Mouse (Mus musculus) cerebellum, adult 11 months (tissue): ENCODE measurements at regions not wholly inside any gene's neighbourhood (a gene's known extent, or its start where the extent isn't known, plus 50 kb on each side); places are given as distances from the start of the nearest gene placed in this dataset.

Experiments
- DNase-seq: peaks from one replicate; pipeline ENCODE4 v3.0.0; 2022

DNA sequence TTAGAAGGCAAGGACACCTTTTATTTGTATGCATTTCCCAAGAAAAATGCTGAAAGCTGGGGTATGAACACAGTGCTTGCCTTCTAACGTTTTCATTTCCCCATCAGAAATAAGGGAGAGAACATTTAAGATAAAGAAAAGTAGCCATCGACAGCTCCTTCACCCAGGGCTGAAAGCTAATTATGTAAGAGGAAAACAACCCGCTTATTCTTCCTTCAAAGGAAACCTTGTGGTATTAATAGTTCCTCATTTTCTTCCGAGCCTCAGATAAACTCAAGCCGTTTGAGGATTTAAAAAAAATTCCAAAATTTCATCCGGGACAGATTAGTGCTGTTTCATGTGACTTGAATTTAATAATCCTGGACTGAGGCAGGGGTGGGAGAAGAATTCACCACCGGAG is 512.2 kb upstream of the Gm10131 start:
- no peak for DNase-seq

DNA sequence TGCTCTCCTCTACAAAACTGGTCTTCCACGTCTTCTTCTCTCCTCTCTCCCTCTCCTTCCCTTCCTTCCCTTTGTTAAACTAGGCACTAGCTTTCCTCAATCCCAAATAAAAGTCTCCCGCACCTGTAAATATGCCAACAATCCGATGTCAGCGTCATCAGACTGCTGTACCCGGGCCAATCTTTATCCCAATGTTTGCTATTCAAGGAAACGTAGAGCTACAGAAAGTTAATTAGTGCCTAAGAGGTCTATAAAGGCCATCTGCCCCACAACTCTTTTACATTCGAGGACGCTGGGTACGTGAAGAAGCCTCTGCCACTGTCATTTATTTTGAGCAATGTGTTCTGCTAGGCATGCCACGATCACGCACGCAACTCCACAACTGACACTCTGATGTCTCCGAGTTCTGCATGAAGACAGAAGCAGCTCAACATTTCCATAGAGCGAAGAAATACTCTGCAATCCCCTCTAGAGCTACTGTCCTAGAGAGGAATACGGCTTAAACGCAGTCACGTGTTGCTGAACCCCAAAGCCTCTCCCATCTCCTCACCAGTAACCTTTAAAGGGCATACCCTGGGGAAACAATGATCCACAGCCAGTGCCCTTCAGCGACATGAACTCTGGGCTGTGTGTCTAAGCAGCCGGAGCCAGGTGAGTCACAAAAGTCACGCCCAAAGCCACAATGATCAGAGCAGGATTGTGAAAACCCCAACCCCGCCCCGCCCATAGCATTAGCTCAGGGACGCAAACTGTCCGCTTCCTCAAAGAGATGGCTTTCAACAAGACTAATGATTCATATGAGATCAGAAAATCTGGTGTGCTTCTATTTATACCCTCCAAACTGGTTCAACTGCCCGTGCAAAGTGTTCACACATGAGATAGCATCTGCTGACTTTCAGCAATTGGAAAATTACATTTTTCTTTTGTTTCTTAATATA is 510.9 kb upstream of the Gm10131 start:
- DNase-seq: no peak

DNA sequence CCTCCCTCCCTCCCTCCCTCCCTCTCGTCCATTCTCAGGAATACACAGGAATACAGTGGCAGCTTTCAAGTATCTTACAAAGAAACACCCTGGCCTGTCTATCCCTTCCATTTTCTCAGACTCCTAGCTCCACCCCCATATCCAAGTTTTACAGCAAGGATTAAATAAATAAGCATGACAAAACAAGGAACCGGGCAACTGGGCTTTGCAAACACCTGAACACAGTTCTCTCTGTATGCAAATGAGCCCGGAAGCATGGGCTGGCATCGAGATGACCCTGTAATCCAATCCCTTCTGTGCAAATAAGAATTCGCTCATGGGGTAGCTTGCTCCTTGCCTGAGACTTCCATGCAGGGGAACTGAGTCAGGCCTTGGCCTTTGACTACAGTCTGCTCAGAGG is 506.5 kb upstream of the Gm10131 start:
- DNase-seq: no peak

DNA sequence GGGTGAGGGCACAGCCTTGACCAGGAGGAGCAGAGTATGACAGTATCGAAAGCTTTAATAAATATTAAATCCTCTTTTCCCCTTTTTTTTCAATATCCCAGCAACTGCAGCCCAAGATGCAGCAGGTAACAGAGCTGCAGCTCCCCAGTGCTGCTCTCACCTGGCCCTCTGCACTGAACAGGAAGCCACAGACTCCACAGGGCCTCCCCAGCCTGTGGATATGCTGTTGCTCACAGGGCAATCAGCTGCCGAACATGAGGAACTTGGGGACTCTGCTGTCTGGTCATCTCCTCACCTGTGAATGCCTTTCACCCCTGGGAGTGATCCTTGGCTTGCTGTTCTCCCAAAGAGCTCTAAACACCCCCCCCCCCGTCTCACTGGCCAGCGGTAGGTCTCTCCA is 503.4 kb upstream of the Gm10131 start:
- DNase-seq: no peak

DNA sequence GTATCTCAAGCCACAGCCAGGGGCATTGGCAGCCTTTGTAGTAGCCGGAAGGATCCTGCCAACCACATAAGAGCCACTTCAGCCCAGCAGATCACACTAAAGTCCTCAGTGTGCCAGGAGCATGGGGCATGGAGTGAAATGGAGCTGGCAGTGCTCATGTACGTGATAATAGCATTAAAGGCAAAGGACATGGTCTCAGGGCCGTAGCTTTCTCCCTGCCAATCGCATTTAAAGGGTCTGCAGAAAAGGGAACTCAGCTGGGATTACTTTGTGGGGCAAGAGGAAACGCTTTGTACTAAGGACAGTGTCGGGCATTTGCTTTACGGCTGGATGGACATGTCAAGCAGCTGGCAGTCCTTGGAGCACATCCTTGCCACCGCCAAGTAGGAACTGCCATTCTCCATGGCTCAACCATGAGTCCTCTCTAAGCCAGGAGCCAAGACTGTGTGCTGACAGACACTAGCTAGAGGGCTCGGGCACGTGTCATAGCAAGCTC is 502.5 kb upstream of the Gm10131 start:
- peak; percentile 4 for DNase-seq

DNA sequence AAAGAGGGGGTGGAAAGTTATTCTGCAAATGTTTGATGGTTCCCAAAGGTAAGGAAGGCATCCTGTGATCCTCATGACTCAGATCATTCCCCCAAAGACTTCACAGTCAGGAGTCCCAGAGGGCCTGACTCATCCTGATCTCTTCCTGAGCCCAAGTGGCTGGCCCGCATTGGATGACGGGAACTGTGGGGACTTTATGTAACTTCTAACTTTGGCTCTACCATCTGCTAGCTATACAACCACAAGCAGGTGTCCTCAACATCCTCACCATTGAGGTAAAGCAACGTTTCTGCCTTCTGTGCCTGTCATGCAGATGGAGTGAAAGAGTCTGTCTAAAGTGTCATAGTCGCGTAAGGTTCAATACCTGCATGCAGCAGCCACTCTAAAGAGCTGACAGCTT is 501.6 kb upstream of the Gm10131 start:
- DNase-seq: no peak

DNA sequence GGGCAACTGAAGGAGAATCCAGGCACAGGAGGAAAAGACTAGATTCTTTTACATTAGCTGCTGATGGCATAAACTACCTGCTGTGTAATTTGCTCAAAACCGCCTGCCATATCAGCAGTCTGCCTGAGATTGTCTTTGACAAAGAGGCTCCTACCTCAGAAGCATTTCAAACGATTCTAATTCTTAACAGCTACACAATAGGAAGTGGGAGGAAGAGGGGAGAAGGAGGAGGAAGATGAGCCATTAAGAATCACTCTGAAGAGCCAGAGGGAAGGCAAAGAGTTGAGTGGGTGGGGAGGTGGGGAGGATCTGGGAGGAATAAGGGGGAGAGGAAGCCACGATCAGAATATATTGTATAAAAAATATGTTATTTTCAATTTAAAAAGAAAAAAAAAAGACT is 500.9 kb upstream of the Gm10131 start:
- DNase-seq: no peak

DNA sequence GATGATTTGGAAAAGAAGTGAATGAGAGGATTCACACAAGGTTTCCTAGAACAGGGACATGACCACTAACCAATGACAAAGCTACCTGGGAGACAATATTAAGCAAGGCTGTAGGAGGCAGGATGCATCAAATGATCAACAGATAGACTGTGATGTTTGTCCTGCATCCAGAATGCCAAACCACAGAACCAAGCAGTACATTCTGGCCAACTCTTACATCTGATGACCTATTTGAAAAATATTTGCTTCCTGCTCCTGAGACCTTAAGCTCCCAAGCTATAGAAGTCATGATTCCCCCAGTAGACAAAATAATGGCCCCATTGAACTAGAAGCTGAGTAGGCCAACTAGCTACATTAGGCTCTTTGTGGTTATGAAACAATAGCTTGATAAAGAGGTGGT is 498.6 kb upstream of the Gm10131 start:
- DNase-seq: no peak

DNA sequence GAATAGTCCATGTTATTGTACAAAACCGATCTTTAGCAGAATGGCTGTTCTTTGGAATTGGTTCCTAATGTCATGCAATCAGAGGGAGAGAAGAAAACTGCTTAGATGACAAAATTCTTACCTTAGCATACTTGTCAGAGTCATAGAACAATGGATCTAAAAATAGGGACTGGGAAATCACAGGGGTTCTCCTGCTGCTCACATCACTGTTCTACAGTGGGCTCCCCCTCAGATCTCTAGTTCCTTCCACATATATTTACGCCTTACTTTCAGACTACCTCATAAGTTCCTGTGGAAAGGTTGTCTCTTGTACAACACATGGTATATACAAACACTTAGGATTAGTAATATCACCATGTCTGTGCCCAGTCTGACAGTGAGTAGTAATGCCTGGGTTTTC is 495.9 kb upstream of the Gm10131 start:
- DNase-seq: no peak

DNA sequence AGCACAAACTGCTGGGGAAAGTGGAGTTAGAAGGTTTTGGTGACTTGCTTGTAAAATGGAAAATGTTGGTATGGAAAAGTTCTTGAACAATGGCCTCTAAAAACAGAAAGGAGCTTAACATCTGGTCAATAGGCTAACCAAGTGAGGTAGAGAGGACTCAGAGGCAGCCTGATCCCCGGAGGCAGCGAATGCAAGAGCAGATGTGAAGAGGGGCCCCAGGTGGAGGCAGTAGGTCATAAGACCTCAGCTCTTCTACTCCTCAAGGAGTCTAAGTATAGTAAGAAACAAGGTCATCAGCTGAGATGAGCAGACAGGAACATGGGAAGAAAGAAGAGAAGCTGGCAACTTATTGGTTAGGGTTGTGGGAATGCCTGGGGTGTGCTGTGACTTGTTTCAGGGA is 493.5 kb upstream of the Gm10131 start:
- no peak for DNase-seq

DNA sequence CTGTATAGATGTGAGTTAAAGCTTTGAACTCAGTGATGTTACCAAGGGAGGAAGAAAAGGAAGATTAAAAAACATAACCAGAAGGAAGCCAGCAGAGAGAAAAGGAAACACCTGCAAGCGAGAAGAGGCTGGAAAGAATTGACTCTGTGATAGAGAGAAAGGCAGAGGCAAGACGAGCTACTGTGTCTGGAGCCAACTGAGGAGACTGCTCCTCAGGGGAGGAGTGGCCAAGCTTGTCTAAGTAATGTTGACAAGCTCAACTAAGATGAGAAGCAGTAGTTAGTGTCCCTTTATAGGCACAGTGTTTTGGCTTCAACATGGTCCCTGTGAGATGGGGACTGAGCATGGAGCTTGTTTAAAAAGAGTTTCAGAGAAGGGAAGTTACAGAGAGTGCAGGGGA is 493.0 kb upstream of the Gm10131 start:
- no peak for DNase-seq

DNA sequence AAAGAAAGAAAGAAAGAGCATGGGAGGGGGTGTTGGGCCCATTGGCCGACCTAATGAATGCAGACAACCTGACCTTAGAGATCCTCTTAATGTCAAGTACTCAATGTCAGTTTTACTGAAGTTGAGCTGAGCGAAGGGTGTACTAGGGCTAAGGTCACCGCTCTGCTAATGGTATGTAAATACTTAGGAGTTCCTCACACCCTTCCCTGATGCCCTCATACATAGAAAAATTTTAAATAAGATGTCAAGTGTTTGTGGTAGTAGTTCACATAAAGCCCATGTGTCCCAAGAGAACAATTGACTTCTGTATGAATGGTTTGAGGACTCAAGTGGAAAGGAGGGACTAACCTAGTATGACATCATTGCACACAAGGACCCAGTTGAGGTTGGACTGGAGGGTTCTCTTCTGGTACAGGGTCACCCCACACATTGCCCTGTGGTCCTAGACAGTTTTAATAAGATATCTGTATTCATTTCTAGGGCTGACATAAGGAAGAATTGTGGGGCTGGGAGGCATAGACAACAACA is 490.0 kb upstream of the Gm10131 start:
- no peak for DNase-seq

DNA sequence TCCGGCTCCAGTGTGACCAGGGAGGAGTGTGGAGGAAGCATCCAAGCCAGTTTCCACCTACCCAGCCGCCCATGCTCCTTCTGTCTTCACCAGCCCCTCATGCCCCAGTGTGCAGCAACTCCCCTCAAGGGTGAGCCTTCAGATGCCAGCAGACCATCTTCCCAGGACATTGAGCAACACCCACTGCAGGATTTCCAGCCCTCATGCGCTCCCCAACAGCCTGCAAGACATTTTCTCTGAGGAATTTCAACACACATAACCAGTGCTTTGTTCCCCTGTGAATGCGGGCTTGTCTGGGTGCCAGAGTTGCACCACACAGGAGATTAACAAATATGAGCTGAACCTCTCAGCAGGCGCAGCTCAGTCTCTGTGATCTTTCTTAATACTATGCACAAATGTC is 489.3 kb upstream of the Gm10131 start:
- DNase-seq: no peak

DNA sequence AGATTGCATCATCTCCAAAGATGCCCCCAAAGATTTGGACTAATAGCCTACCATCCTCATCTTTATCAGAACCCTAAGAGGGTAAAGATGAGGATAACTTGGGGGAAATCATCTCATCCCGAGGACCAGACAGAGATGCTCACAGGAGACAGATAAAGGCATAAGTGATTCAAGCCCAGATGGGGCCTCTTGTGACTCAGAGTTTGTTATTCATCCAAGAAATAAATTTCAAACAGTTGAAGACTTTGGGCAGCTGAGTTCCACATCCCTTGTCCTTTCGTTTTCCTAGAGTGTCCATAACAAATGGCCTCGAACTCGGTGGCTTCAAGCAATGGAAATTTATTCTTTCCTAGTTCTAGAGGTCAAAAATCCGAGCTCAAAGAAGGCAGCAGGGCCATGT is 485.1 kb upstream of the Gm10131 start:
- DNase-seq: no peak

DNA sequence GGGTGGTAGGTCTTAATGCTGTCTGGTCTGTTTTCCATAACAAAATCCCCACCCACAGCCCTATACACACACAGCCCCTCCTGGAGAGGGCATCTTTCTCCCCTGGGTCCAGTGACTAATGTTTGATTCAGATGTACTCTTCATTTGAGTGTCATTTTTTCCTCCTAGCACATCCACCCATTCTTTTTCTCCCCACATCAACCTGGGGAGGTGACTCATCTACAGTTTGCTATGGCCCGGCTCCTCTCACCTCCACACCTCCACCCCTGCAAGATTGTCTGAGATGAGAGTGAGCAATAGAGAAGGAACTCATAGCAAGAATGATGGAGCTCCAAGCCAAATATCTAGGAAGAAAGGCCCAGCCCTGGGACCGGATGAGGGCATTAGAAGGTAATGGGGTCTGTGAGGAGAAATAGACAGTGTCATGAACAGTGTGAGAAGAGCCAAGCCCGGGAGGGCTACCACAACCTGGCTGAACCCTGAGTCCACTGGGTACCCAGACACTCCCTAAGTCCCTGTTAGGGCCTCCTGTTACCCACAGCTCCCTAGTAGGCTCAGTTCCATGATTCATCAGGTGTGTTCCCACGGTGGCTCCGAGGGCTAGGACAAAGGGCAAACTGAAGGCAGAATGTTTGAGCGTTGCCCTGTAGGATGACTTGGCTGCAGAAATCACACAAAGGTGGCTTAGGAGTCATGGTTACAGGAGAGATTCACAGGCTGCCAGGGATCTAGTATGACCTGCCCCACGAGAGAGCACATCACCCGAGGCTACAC is 479.6 kb upstream of the Gm10131 start:
- no peak for DNase-seq

DNA sequence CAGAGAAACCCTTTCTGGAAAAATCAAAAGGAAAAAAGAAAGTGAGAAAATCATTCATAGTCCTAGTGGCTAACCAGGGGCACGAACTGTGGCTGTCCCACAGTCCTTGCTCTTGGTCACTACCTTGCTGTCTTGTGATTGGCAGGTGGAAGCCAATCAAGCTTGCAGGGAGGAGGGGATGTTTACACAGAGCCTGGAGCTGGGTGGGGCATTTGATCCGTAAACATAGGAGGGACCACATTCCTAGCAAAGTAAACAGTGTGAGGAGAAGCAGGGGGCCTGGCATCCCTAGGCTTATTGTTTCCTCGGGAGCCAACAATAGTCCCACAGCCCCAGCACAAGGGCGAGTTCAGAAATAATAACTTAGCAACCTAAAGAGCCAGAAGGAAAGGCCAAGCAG is 466.5 kb upstream of the Gm10131 start:
- no peak for DNase-seq

DNA sequence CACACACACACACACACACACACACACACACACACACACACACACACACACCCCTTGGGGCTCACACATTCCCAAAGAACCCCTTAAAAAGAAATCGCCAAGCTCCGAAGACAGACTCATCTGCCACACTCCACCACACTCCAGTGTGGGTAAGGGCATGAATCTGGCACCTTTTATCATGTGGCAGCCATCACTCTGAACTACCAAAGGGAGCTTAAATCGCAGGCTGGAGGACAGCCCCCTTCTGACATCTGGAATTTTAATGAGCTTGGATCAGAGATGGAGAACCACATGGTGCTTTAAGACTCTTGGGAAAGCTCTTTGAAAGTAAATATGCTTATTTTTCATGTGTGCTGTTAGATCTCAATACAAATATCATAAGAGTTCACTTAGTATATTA is 462.5 kb upstream of the Gm10131 start:
- DNase-seq: no peak

DNA sequence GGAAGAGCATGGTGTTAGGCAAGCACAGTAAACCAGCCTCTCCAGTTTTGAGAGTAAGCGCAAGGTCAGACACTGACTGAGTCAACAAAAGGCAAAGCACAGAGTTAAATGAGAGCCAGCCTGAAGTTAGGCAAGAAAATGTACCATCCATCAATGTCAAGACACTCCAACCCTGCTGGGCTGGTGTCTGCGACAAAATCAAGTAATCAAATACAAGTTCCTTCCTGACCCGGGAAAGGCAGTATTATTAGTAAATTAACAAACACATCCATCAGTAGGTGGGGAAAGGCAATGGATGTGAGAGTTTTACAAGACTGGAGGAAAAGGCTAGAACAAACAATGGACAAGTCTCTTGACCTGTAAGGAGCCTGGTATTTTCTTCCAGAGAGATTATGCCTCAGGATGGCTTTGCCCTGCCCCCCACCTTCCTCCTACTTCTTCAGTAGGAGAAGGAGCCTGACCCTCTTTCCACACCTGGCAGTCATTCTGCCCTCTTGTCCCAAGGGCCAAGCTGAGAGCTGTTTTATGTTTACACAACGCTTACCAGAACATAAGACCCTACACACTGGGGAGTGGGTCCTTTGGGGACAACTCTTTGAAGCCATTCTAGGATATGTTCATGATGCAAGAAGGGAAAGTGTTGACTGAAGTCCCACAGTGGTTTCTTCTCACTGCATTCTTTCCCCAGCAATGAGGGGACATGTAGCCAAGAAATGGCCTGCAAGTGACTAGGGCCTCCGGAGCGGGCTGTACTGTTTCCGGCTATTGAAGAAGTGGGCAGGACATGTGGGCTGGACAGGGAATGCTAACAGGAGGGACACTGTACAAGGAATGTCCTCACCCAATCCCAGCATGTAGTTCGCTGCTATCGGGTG is 461.7 kb upstream of the Gm10131 start:
- DNase-seq: no peak

DNA sequence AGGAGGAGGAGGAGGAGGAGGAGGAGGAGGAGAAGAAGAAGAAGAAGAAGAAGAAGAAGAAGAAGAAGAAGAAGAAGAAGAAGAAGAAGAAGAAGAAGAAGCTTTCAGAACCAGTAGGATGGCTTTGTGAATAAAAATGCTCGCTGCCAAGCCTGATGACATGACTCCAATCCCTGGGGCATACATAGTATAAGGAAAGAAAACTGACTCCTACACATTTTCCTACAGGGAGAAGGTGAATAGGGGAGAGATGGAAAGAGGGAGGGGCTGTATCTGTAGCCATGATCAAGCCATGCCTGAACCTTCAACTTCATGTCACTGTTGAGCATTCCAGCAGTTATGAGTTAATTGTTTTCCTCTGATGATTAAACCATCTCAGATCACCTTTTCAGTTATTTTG is 460.2 kb upstream of the Gm10131 start:
- DNase-seq: no peak

DNA sequence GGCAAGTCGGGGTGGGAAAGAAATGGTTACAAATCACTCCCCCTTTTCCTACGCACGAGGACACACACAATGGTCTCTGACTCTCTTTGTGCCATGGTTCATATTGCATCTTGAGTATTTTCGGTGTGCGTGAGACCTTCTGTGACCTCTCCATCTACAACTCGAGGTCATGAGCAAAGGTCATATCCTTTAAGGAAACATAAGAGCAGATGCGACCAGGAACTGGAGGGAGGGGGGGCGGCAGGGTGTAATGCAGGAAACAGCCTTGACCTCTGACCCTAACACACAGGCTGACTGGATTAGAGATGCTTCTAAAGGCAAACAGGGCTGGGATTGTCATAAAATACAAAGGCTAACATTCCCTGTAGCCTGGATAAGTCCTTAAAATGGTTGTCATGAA is 450.7 kb upstream of the Gm10131 start:
- no peak for DNase-seq

DNA sequence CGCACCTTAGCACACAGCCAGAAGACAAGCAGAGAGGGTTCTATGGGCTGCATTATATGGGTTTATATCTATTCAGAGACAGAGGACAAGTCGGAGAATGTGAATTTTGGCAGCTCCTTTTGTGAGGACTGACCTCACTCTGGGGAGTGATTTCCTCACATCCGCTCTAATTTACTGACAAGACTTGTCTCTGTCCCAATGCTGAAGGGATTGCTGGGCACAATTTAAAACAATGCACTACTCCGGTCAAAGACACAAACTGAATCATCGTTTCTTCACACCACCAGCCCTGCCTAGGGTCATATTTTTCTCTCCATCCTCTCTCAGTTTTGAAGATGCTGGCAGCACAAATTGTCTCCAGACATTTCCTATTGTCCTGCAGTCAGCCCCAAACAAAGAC is 438.2 kb upstream of the Gm10131 start:
- no peak for DNase-seq

DNA sequence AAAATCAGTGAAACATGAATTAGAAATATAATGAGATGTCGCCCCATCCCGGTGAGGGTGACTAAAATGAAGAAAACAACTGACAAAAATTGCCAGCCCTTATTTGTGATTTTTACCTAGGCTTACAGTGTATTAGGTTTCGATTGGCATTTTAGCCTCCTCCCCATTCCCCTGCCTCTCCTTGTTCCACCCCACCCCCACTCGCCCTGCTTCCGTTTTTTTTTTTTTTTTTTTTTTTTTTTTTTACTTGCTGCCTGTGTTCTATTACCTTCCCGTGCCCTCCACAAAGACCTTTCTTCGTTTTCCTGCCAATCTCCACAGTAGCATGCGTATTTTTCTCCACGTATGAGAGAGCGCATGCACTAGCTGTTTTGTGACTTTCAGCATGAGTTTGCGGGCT is 435.3 kb upstream of the Gm10131 start:
- DNase-seq: no peak
